Mouse (Mus musculus): ENCODE measurements at regions not wholly inside any gene's neighbourhood (a gene's known extent, or its start where the extent isn't known, plus 50 kb on each side); places are given as distances from the start of the nearest gene placed in this dataset.
A peak's percentile ranks its signal among the peaks of the same experiment; 100 is the strongest.

DNA sequence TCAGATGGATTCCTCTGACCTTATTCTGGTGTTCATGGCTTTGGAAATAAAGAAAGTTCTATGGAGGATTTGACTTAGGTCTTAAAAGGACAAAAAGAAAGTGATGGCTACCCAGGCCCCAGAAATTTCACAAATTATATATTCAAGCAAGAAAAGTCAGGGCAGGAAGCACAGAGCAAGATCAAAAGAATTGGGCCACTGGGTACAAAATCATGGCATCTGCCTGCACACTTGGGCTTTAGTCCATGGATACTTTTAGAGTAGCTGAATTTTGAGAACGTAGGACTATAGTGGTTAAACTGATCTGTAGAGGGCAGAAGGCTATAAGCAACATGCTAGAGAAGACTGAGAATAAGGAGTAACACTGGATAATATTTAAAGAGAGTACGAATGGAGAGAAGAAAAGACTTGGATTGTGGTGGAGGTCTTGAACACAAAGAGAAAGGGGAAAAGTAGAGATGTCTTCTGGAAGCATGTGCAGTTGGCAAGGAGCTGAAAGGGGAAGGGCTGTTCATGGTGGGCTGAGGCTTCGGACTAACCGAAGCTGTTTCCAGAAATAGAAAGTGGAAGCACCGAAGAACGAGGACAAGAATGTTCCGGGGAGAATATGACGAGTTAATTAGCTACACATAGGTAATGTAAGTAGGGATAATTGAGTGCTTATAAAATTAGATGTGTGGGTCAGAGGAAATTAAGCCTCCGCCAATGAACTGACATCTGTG lies 168.2 kb upstream of the Itga4 start:
- TF ChIP-seq CTCF (IDR thresholded peaks at IDR 0.05 in 2 of 3, conservative IDR thresholded peaks at IDR 0.05 in 1 of 3; ENCODE audit: control insufficient read depth in 1 of 3, insufficient read depth in 1 of 3, low read depth in 2 of 3, low read length in 3 of 3, poor library complexity in 1 of 3, severe bottlenecking in 1 of 3) (peak in 1 of 3 experiments; percentile 8; a peak in 1 of 6 replicates), MAFK (IDR thresholded peaks at IDR 0.05; ENCODE audit: borderline replicate concordance, low read depth, low read length) (no peak), BHLHE40 (IDR thresholded peaks at IDR 0.05; ENCODE audit: borderline replicate concordance, low read depth, low read length) (no peak), POLR2A (IDR thresholded peaks at IDR 0.05; ENCODE audit: control insufficient read depth in 1 of 2, insufficient read depth in 1 of 2, low read depth in 1 of 2, low read length in 2 of 2, poor library complexity in 1 of 2) (no peak), ELF1 (IDR thresholded peaks at IDR 0.05; ENCODE audit: low read depth, low read length) (no peak), KAT2A (conservative IDR thresholded peaks at IDR 0.05; ENCODE audit: low read depth, low read length) (no peak), ZC3H11A (IDR thresholded peaks at IDR 0.05; ENCODE audit: low read depth, low read length) (no peak), MAX (IDR thresholded peaks at IDR 0.05; ENCODE audit: low read length) (no peak), USF1 (IDR thresholded peaks at IDR 0.05; ENCODE audit: low read depth, low read length) (no peak), RCOR1 (IDR thresholded peaks at IDR 0.05; ENCODE audit: low read depth, low read length) (no peak), EP300 (IDR thresholded peaks at IDR 0.05; ENCODE audit: low read depth in 1 of 2, low read length in 2 of 2) (no peak), GATA1 (IDR thresholded peaks at IDR 0.05; ENCODE audit: low read depth, low read length) (no peak), TAL1 (IDR thresholded peaks at IDR 0.05; ENCODE audit: low read length) (no peak), CHD2 (IDR thresholded peaks at IDR 0.05; ENCODE audit: low read length) (no peak)

Measured in MEL (cell line).